Mouse (Mus musculus) lung, postnatal 0 days (tissue): ENCODE measurements at regions not wholly inside any gene's neighbourhood (a gene's known extent, or its start where the extent isn't known, plus 50 kb on each side); places are given as distances from the start of the nearest gene placed in this dataset.

Source experiments
- CTCF ChIP-seq: IDR thresholded peaks from 2 replicates; pipeline ENCODE4 v1.5.1; 2016; ENCODE audit warnings: antibody characterized with exemption, mild to moderate bottlenecking
- EP300 ChIP-seq: IDR thresholded peaks from 2 replicates; pipeline ENCODE4 v1.6.1; 2016; ENCODE audit warnings: antibody characterized with exemption, mild to moderate bottlenecking, control low read depth

DNA sequence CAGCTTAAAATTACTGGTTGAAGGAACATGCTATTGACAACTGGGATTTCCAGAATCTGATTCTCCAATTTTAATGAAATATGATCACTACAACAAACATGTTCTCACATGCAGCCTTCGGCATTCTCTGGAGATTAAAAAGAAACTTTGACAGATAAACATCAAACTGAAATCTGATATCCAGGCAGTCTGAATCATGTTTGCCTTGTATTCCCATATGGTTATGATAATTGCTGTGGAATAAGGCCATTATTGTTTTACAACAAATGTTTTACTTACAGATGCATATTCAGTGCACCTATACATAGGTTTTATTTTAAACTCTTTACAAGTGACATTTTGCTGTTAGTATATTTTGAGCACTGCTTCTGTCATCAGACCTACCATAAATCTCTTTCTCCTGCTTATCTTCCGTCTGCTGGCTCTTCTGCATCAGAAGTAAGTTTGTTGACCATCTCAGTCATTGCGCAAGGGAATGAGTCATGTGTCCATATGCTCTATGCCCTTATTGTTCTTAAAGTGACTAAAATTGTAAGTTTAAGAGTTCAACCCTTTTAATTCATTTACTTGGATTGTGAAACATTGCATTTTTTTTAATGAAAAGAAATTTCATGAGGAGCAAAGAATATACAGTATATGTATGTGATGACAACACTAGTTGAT lies 587.9 kb upstream of the Gje1 start:
- TF ChIP-seq CTCF, result no peak
- no peak for TF ChIP-seq EP300
